Mouse (Mus musculus) heart, adult 18-20 months (tissue): ENCODE measurements around the gene Tsr1. TPM values are rescaled to one million over a fixed set of nuclear protein-coding genes. Genes with fewer than 3 reads are reported as not detected.

Experiments
- DNase-seq, 2 experiments: peaks; one replicate each; pipeline ENCODE4 v3.0.0; 2021 to 2022; ENCODE audit warnings: mixed read lengths in 1 of 2
- long read RNA-seq, 2 experiments: library from polyadenylated mRNA; stranded (forward); transcript quantifications; one replicate each; pipeline ENCODE4 v2.0.0; 2021
- total RNA-seq, 2 experiments: library from RNA; stranded (reverse); gene quantifications; 2 replicates each; pipeline ENCODE4 v1.2.3; 2021

Tsr1 gene
- total RNA-seq, result 10 to 100 TPM; 18.4 to 20.4 TPM
- long read RNA-seq, experiment 1, transcript Tsr1-201 (15 exons, 3,389 nt), result major isoform, 9 of 16 reads
- long read RNA-seq, experiment 1, partial matches to known transcripts, result 1 of 16 reads
- long read RNA-seq, experiment 1, other reads (novel, unspliced or antisense), result 6 of 16 reads
- long read RNA-seq, experiment 2, transcript Tsr1-201 (15 exons, 3,389 nt), result major isoform, 5 of 6 reads
- long read RNA-seq, experiment 2, partial matches to known transcripts, result 0 of 6 reads
- long read RNA-seq, experiment 2, other reads (novel, unspliced or antisense), result 1 of 6 reads

GRCm38 (mm10) chr11:74897678-74898516, at the start of gene Tsr1:
Gene Tsr1, plus strand, starts transcription at chr11:74898071.
- peak; percentile 89 to 93 for DNase-seq

- no peak for DNase-seq
Observed at GRCm38 (mm10) chr11:74850998-74851661, 46.7 kb upstream of the Tsr1 start.

- no peak for DNase-seq
Observed at GRCm38 (mm10) chr11:74857756-74858155, 40.1 kb upstream of the Tsr1 start.

GRCm38 (mm10) chr11:74862129-74862528, 35.7 kb upstream of the Tsr1 start:
- no peak for DNase-seq

- DNase-seq, result peak in 1 of 2 experiments; percentile 49
Observed at GRCm38 (mm10) chr11:74863471-74863870, 34.4 kb upstream of the Tsr1 start.

- no peak for DNase-seq
Observed at GRCm38 (mm10) chr11:74864421-74864820, 33.5 kb upstream of the Tsr1 start.

- no peak for DNase-seq
Observed at GRCm38 (mm10) chr11:74865252-74865651, 32.6 kb upstream of the Tsr1 start.

GRCm38 (mm10) chr11:74866640-74867039, 31.2 kb upstream of the Tsr1 start:
- DNase-seq, result peak; percentile 87 to 94

- peak; percentile 84 to 91 for DNase-seq
Observed at GRCm38 (mm10) chr11:74867181-74867580, 30.7 kb upstream of the Tsr1 start.

- no peak for DNase-seq
Observed at GRCm38 (mm10) chr11:74868046-74868760, 29.7 kb upstream of the Tsr1 start.

GRCm38 (mm10) chr11:74869603-74870002, 28.3 kb upstream of the Tsr1 start:
- no peak for DNase-seq

GRCm38 (mm10) chr11:74870544-74870943, 27.3 kb upstream of the Tsr1 start:
- peak in 1 of 2 experiments; percentile 34 for DNase-seq

- peak in 1 of 2 experiments; percentile 30 for DNase-seq
Observed at GRCm38 (mm10) chr11:74870991-74871622, 26.8 kb upstream of the Tsr1 start.

- no peak for DNase-seq
Observed at GRCm38 (mm10) chr11:74874630-74875029, 23.2 kb upstream of the Tsr1 start.

- peak; percentile 64 to 73 for DNase-seq
Observed at GRCm38 (mm10) chr11:74876801-74877200, 21.1 kb upstream of the Tsr1 start.

- DNase-seq, result no peak
Observed at GRCm38 (mm10) chr11:74880999-74881398, 16.9 kb upstream of the Tsr1 start.

- no peak for DNase-seq
Observed at GRCm38 (mm10) chr11:74881979-74882378, 15.9 kb upstream of the Tsr1 start.

GRCm38 (mm10) chr11:74883098-74883497, 14.8 kb upstream of the Tsr1 start:
- no peak for DNase-seq

GRCm38 (mm10) chr11:74894619-74895018, 3.3 kb upstream of the Tsr1 start:
- peak; percentile 26 to 33 for DNase-seq

- DNase-seq, result peak; percentile 67 to 76
Observed at GRCm38 (mm10) chr11:74895980-74896900, 1.6 kb upstream of the Tsr1 start.
